Mouse (Mus musculus) urinary bladder, postnatal 10 days (tissue): ENCODE results near the gene Gm45062.

ENCODE experiments used
- DNase-seq: peaks from one replicate; pipeline ENCODE4 v3.0.0; 2022; ENCODE audit warnings: low spot score

The Gm45062 gene

DNA sequence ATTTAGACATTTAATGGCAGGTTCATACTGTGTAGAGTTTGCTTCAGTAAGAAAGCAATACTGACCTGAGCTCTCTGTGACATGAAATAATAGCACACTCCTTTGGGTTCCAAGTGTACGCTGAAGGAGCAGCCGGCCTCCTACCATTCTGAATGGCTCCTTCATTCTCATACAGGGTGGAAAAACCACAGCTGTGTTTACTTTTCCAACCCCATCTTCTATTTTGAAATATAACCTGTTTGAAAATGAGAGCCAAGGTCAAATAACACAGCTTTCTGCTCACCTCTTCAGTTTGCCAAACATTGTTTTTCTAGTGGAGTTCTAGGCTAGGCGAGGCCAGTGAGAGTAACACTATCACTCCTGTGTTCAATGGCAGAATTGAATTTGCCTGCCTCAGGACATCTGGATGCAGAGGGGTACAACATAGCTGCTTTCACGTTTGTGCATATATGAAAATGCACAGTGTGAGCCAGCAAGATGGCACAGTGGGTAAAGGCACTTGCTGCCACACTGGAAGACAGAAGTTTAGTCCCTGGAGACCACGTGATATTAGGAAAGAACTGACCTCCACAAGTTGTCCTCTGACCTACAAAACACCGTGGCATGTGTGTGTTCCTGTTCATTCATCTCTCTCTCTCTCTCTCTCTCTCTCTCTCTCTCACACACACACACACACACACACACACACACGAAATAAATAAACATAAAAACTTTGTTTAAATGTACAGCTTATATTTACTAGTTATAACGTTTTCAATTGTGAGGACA is 157.7 kb downstream of the Gm45062 start:
- no peak for DNase-seq

- no peak for DNase-seq
Observed at GRCm38 (mm10) chr6:8419485-8420186, 160.4 kb downstream of the Gm45062 start.

DNA sequence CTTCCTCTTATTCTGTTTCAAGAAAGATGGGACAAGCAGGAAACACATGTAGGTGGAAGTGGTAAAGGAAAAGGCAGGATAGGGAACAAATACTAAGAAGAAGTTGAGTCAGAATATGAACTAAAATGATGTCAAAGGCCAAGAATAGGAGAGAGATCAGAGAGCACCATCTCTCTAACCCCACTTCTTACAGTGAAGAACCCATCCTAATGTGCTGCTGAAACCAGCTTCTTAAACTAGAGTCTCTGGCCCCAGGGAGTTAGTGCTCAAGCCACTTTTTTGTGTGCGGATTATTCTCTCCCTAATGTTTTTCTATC is 160.9 kb downstream of the Gm45062 start:
- DNase-seq, result no peak

- no peak for DNase-seq
Observed at GRCm38 (mm10) chr6:8421421-8421820, 162.2 kb downstream of the Gm45062 start.

DNA sequence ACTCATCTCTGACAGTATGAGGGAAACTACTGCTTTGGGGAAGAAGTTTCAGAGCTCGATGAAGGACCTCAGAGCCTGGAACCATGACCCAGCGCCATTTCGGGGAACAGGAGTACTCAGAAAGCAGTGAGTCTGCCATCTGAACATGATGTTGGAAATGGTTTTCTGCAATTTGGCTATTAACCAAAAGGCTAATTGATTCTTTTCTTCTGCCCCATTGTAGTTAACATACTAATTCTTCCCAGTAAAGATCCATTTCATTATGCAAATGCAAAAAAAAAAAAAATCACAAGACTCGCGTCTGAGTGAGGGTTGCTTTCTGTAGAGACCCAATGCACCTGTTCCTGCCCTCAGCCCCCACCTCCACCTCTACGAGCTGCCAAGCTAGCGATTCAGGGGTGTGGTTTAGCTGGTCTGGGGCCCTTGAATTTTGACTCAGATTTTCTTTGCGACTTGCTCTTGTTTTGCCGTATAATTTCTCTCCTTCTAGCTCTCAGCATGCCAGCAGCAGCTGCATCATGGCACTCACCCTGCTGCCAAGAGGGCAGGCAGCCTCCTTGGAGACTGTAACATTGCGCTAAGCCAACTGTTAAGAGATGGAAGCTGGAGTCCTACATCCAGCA is 162.8 kb downstream of the Gm45062 start:
- no peak for DNase-seq

GRCm38 (mm10) chr6:8423142-8423541 is 163.9 kb downstream of the Gm45062 start:
- DNase-seq, result no peak

GRCm38 (mm10) chr6:8427692-8428091 is 168.4 kb downstream of the Gm45062 start:
- DNase-seq, result no peak

DNA sequence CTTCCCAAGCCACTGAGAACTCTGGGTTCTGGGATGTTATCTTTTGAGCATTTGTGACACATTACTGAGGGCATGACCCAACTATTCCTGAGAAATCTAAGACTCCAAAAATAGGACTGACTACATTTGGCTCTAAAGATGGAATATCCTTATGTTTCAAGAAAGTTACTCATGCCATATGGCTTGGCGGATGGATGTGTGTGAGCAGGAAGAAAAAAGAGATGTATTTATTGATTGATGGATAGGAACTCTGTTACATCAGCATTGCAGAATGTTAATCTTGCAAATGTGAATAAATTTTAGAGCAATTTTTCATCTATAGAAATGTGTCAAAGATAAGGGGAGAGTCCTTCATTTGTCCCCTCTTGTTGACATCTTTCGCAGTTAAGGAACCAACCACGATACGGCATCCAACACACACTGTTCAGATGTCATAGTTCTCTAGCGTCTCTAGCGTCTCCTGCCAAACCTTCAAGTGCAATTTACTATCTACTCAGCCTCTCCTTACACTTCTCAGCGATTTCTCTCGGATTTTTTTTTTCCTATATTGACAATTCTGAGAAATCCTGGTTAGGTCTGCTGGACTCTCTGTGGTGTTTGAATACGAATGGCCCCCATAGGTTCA is 171.5 kb downstream of the Gm45062 start:
- no peak for DNase-seq

DNA sequence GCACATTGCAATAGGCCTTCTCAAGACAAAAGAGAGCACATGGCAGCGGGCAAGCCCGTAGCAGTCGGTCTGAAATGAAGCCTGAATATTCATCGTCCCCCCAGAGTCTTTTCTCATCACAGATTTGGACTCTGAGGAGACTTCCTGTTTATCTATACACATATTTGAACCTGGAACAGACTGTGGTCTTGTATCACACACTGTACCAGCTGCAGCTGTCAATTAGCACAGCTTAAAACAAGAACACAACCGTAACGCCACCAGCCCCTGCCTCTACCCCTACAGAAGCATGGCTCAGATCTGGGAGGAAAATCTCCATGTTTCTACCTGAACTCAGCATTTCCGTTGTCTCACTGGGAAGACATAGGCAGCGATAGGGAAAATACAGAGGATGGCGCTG is 173.9 kb downstream of the Gm45062 start:
- no peak for DNase-seq

- DNase-seq, result no peak
Observed at GRCm38 (mm10) chr6:8437937-8438336, 178.7 kb downstream of the Gm45062 start.

- DNase-seq, result no peak
Observed at GRCm38 (mm10) chr6:8441814-8442213, 182.6 kb downstream of the Gm45062 start.

GRCm38 (mm10) chr6:8446786-8447185 is 187.5 kb downstream of the Gm45062 start:
- no peak for DNase-seq

DNA sequence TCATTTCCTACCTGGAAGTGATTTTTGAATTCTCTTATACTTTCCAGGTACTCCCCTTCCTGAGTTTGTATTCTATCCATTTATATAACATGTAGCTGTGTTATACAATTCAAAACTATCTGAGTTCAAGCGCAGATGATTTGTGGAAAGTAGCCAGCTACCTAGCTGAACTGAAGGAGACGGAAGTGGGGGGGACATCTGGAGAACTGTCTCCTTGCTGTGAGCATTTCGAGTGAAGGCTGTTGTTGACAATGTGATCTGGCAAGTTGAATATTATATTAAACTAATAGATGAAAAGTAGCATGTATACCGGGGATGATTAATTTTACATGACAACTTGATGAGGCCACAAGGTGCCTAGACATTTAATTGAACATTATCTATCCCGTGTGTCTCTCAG is 196.3 kb downstream of the Gm45062 start:
- DNase-seq, result no peak

DNA sequence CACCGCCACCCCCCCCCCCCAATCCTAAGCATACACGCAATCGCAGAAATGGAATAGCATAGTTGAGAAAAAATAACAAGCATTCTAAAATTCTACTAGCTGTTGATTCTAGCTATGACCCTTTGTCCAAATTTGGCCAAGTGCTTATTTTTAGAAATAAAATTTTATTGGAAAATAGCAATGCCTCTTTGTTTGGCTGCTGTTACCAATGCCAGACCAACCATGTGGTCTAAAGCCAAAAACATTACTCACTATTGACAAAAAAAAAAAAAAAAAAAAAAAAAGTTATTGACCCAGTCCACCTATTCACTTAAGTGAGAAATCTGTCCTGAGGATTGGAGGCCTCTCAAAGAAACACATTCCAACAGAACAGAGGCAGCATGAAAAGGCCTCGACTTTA is 199.3 kb downstream of the Gm45062 start:
- no peak for DNase-seq

DNA sequence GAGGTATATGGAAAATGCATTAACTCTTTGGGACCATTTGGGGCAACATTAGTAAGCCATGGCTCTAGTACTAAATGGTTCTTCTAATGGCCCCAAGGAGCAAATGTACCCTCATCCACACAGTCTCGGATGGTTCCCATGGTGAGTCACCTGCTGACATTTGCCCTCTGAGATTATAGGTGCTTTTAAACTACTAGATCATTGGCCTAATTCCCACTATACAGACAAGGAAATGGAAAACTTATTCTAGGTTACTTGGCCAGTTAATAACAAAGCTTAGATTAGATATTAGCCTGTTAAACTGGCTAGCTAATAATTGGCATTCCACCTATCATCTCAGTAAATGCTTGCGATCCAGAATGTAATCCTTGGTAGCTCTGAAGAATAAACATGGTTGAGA is 203.2 kb downstream of the Gm45062 start:
- no peak for DNase-seq

DNA sequence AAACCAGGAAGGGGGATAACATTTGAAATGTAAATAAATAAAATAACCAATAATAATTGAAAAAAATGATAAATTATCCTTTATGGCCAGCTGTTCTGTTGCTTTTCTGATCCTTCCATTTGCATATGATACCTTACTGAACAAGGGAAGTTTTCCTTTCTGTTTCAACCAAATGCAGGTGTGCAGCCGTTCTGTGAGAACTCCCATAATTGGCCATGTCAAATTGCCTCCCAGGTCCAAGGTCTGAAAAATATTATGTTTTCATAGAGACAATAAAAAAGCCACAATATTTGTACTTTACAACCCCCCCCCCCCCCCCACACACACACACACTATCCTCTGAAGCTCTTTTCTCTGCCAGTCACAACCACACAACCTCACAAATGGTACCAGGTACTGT is 206.1 kb downstream of the Gm45062 start:
- no peak for DNase-seq

GRCm38 (mm10) chr6:8465985-8466384 is 206.7 kb downstream of the Gm45062 start:
- no peak for DNase-seq

DNA sequence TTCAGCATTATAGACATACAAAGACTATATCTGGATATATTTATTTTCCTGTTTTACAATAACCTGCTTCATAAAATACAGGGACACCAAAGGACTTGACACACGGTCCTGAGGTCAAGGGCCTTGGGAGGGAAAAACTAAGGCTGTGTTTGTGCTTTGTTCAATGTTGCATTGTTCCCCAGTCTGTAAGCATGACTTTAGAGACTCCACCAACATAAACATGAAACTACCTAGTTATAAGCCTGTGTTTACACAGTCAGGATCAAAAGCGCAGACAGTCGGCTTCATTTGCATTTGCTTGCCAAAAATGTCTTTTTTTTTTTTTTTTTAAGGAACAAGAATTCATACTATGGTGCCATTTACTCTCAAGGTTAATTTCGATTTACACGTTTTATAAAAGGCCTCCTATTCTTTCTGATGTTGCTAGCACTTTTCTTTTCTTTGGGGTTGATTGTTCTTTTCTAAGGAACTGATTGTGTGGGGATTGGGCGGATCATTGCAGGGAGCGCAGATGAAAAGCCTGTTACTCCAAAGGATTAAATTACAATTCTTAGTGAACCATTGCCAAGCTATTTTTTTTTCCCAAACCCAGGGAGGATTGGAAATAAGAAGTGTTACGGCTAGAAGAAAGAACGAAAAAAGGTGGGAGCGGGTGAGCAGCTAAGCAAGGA is 208.6 kb downstream of the Gm45062 start:
- no peak for DNase-seq

- no peak for DNase-seq
Observed at GRCm38 (mm10) chr6:8469918-8470317, 210.7 kb downstream of the Gm45062 start.

DNA sequence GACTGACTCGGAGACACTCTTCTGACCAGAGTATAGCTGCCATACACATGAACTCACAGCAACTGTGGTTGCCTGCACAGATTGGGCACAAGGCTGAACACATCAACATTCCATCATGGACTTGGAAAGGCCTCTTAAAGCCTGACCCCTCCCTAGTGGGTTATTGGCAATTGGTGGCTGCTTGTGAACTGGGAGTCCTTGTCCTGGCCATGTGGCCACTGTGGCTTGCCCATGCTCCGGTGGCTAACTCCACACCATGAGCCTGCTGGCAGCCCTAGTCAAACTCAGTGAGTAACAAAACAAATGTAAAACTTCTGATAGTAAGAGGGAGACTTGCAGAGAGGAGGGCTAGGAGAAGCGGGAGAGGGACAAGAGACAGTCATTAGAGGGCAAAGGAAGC is 212.9 kb downstream of the Gm45062 start:
- DNase-seq, result no peak

GRCm38 (mm10) chr6:8472915-8473314 is 213.7 kb downstream of the Gm45062 start:
- no peak for DNase-seq

GRCm38 (mm10) chr6:8473498-8473897 is 214.2 kb downstream of the Gm45062 start:
- DNase-seq, result no peak
